ENCODE assay signal across 9 mouse cellular contexts in genomic region chr9:123215621-123216440, GRCm38 (mm10). TPM values are rescaled to one million over a fixed set of nuclear protein-coding genes. Genes with fewer than 3 reads are reported as not detected.
A peak's percentile ranks its signal among the peaks of the same experiment; 100 is the strongest.
DNase-seq lines count a peak whose midpoint lies in the region; ATAC-seq lines count a peak whose summit lies in the region.
"Had no signal": no experiment of that assay in that cellular context is flagged by ENCODE, and none has a peak within 500 bp of the region (broad histone marks: within the 10 kb centered on the region; RNA-seq: fewer than 3 reads in every experiment).

Gene Cdcp1, minus strand, starts transcription at chr9:123216038.

- no peaks in the 10 kb centered on the region for H3K36me3 ChIP-seq in megakaryocyte, embryonic 14.5 days (replicated peaks; ENCODE audit: low read length)
- no peaks in the 10 kb centered on the region for H3K36me3 ChIP-seq in limb, embryonic 11.5 days (ENCODE audit: control insufficient read depth, insufficient read depth, low read length)
- no peaks in the 10 kb centered on the region for H3K36me3 ChIP-seq in midbrain, embryonic 12.5 days

- no peak for ATAC-seq in megakaryocyte, adult 5-6 weeks (ENCODE audit: poor library complexity, severe bottlenecking)
- ATAC-seq in hematopoietic stem cell, adult 5-6 weeks (replicated peaks in 1 of 2; ENCODE audit: insufficient read depth in 1 of 2, low FRiP score in 2 of 2, low TSS enrichment in 1 of 2, low read depth in 1 of 2, poor library complexity in 2 of 2, severe bottlenecking in 2 of 2) = peak; percentile 33 to 64; a peak in 3 of 4 replicates
- ATAC-seq in limb, embryonic 11.5 days (ENCODE audit: insufficient number of reproducible peaks, low FRiP score, low TSS enrichment, low read depth) = peak; percentile 76
- no peak for ATAC-seq in midbrain, embryonic 12.5 days (ENCODE audit: low FRiP score, low read depth)
- ATAC-seq in activated CD4-positive, CD25-positive, alpha-beta regulatory T cell, adult 4 months = no peak

- peaks cover 78% of the 10 kb centered on the region for H3K4me1 ChIP-seq in megakaryocyte, embryonic 14.5 days
- peaks cover 3% of the 10 kb centered on the region; the same call in 1 of the 2 replicates for H3K4me1 ChIP-seq in limb, embryonic 11.5 days (ENCODE audit: control insufficient read depth, insufficient read depth, low read length)
- H3K4me1 ChIP-seq in midbrain, embryonic 12.5 days = peaks cover 5% of the 10 kb centered on the region; the same call in 1 of the 2 replicates

- H3K27ac ChIP-seq in limb, embryonic 11.5 days (replicated peaks; ENCODE audit: low read depth, low read length) = no peak within 1 kb of the TSS
- H3K27ac ChIP-seq in midbrain, embryonic 12.5 days (replicated peaks) = no peak within 1 kb of the TSS

- H3K27me3 ChIP-seq in megakaryocyte, embryonic 14.5 days (replicated peaks) = peaks cover 6% of the 10 kb centered on the region
- peaks cover 14% of the 10 kb centered on the region for H3K27me3 ChIP-seq in limb, embryonic 11.5 days (ENCODE audit: control insufficient read depth, insufficient read depth, low read length)
- H3K27me3 ChIP-seq in midbrain, embryonic 12.5 days = peaks cover 26% of the 10 kb centered on the region

- H3K4me2 ChIP-seq in limb, embryonic 11.5 days (ENCODE audit: low read depth, severe bottlenecking) = peak within 1 kb of the TSS; percentile 68
- H3K4me2 ChIP-seq in midbrain, embryonic 12.5 days (replicated peaks) = peak within 1 kb of the TSS; percentile 45

- no peaks in the 10 kb centered on the region for H3K9me3 ChIP-seq in megakaryocyte, embryonic 14.5 days
- no peaks in the 10 kb centered on the region for H3K9me3 ChIP-seq in limb, embryonic 11.5 days (ENCODE audit: control insufficient read depth, low read length)
- no peaks in the 10 kb centered on the region for H3K9me3 ChIP-seq in midbrain, embryonic 12.5 days

- WGBS in limb, embryonic 11.5 days = 6% methylated on average over 45 of the region's 45 CpGs
- 8% methylated on average over 45 of the region's 45 CpGs for whole genome bisulfite sequencing in midbrain, embryonic 12.5 days

- peak; percentile 38 for DNase-seq in limb, embryonic 11.5 days (ENCODE audit: low spot score)
- no peak for DNase-seq in testis, postnatal 10 days (ENCODE audit: low spot score)
- no peak for DNase-seq in adrenal gland, adult 8-10 months

- peak within 1 kb of the TSS; percentile 80 for H3K4me3 ChIP-seq in megakaryocyte, embryonic 14.5 days (replicated peaks)
- H3K4me3 ChIP-seq in limb, embryonic 11.5 days (ENCODE audit: low read depth, low read length) = peak within 1 kb of the TSS; percentile 30
- H3K4me3 ChIP-seq in midbrain, embryonic 12.5 days = peak within 1 kb of the TSS; percentile 25

- H3K9ac ChIP-seq in limb, embryonic 11.5 days (ENCODE audit: low read length) = no peak within 1 kb of the TSS
- H3K9ac ChIP-seq in midbrain, embryonic 12.5 days (replicated peaks) = no peak within 1 kb of the TSS

RNA-seq across cellular contexts. Expression of gene Cdcp1, which starts in this region (rescaled TPM):
- 0.91 TPM in 1 of 2 replicates, not detected in the other for polyA plus RNA-seq in megakaryocyte, embryonic 14.5 days (2012; ENCODE audit: insufficient read depth, low replicate concordance)
- not detected in 2 replicates for total RNA-seq in megakaryocyte, adult 5-6 weeks (2015)
- total RNA-seq in megakaryocyte, adult 5-6 weeks (2017) = not detected in 2 replicates
- total RNA-seq in hematopoietic stem cell, adult 5-6 weeks (2017) = 4.7 and 8.9 TPM in 2 replicates
- polyA plus RNA-seq in limb, embryonic 11.5 days (2014; fragmentation: Nextera tagmentation; extraction: Ambion mirVana) = 2.5 and 2.7 TPM in 2 replicates
- 0.11 and 0.17 TPM in 2 replicates for polyA plus RNA-seq in midbrain, embryonic 12.5 days (2016; fragmentation: Nextera tagmentation; extraction: Ambion mirVana)
- under 1 TPM; 0.57 to 0.97 TPM for polyA plus RNA-seq in activated CD4-positive, CD25-positive, alpha-beta regulatory T cell, adult 4 months (2017; shearing (Covaris generic))
- total RNA-seq in adrenal gland, adult 8-10 months (2022) = under 1 TPM; 0.12 to 0.32 (median 0.20) TPM
- total RNA-seq: neutrophil, adult 5-6 weeks had no signal

Comparison
In these comparisons a context has a peak if more than half of its experiments do, and no peak if none do; other contexts are left out.
1. H3K4me3 ChIP-seq: peak in every context shown above with its lines; median percentile 80 in megakaryocyte, embryonic 14.5 days; 30 in limb, embryonic 11.5 days; 25 in midbrain, embryonic 12.5 days.
2. ATAC-seq: peak in hematopoietic stem cell, adult 5-6 weeks (2 of 2) and limb, embryonic 11.5 days (single experiment); none in megakaryocyte, adult 5-6 weeks (single experiment), midbrain, embryonic 12.5 days (single experiment) and activated CD4-positive, CD25-positive, alpha-beta regulatory T cell, adult 4 months (single experiment).